Mouse (Mus musculus) stomach, embryonic 16.5 days (tissue): Measurements from ENCODE around the gene Inpp4a. TPM values are rescaled to one million over a fixed set of nuclear protein-coding genes. Genes with fewer than 3 reads are reported as not detected.
A peak's percentile ranks its signal among the peaks of the same experiment; 100 is the strongest.

Source experiments
- ATAC-seq: fragments of 200-750 bp; cut with Nextera tagmentation; 2 replicates; pipeline ENCODE4 v1.8.0; 2017; ENCODE audit warnings: moderate number of reproducible peaks, moderate TSS enrichment; ENCODE audit not compliant: insufficient read depth, low FRiP score
- H3K27ac ChIP-seq: fragments of 300-500 bp; sonication (generic); 2 replicates; pipeline ENCODE4 v1.5.1; 2014; ENCODE audit warnings: low read length
- H3K27me3 ChIP-seq: fragments of 300-500 bp; sonication (generic); 2 replicates; pipeline ENCODE4 v1.6.1; 2014; ENCODE audit warnings: low read length, control low read depth, mixed read lengths; ENCODE audit not compliant: control insufficient read depth, insufficient read depth
- H3K36me3 ChIP-seq: fragments of 300-500 bp; sonication (generic); 2 replicates; pipeline ENCODE4 v1.6.1; 2014; ENCODE audit warnings: low read length; ENCODE audit not compliant: control insufficient read depth, insufficient read depth
- H3K4me1 ChIP-seq: fragments of 300-500 bp; sonication (generic); 2 replicates; pipeline ENCODE4 v1.6.1; 2014; ENCODE audit warnings: low read length, control low read depth, mixed read lengths; ENCODE audit not compliant: control insufficient read depth, insufficient read depth
- H3K4me2 ChIP-seq: fragments of 300-500 bp; sonication (generic); 2 replicates; pipeline ENCODE4 v1.6.1; 2014; ENCODE audit warnings: low read depth, low read length, mixed read lengths
- H3K4me3 ChIP-seq: fragments of 300-500 bp; sonication (generic); replicated peaks from 2 replicates; pipeline ENCODE4 v1.5.1; 2014; ENCODE audit warnings: mild to moderate bottlenecking, low read length
- H3K9ac ChIP-seq: fragments of 300-500 bp; sonication (generic); 2 replicates; pipeline ENCODE4 v1.6.1; 2014; ENCODE audit warnings: low read length
- H3K9me3 ChIP-seq: fragments of 300-500 bp; sonication (generic); replicated peaks from 2 replicates; pipeline ENCODE4 v1.6.1; 2016; ENCODE audit warnings: low read length, control low read depth; ENCODE audit not compliant: control insufficient read depth
- WGBS: fragments of 180-500 bp; shearing (Covaris S2); extraction: QIAGEN DNeasy Blood & Tissue Kit; methylation state at CpG from one replicate; pipeline ENCODE4 v1.1.7; 2014; 5-methylcytosine and 5-hydroxymethylcytosine counted together
- polyA plus RNA-seq: library from polyadenylated mRNA; unstranded; fragments of >200 nt; fragmentation: Nextera tagmentation; extraction: Ambion mirVana; gene quantifications from 2 replicates; pipeline ENCODE4 v1.2.1, GENCODE M21; 2015

Gene Inpp4a
- polyA plus RNA-seq, 1 experiment from 2014 or later, result 18.8 TPM

DNA sequence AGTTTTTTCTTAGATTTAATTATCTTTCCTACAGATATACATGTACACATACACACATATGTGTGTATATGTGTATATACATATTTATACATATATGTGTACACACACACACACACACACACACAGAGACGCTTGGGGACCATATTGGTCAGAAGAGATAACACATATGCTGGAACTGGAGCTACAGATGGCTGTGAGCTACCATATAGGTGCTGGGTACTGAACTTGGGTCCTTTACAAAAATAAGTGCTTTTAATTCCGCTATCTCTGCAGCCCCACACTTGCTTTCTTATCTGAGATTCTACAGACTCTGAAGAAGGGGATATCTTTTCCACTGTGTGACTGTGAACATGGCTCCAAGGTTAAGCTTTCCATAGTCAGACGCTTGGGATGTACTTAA, 43.6 kb downstream of the Inpp4a start:
- Histone ChIP-seq H3K4me1 (peaks cover 4% of the 10 kb centered on the region; the same call in 1 of the 2 replicates), H3K27ac (no peak overlapping the region), H3K27me3 (no peaks in the 10 kb centered on the region), H3K9me3 (no peaks in the 10 kb centered on the region), H3K36me3 (no peaks in the 10 kb centered on the region), H3K9ac (no peak overlapping the region), H3K4me3 (no peak overlapping the region), H3K4me2 (no peak overlapping the region)
- ATAC-seq, result no peak
- WGBS, result 87% methylated on average over 3 of the region's 3 CpGs

DNA sequence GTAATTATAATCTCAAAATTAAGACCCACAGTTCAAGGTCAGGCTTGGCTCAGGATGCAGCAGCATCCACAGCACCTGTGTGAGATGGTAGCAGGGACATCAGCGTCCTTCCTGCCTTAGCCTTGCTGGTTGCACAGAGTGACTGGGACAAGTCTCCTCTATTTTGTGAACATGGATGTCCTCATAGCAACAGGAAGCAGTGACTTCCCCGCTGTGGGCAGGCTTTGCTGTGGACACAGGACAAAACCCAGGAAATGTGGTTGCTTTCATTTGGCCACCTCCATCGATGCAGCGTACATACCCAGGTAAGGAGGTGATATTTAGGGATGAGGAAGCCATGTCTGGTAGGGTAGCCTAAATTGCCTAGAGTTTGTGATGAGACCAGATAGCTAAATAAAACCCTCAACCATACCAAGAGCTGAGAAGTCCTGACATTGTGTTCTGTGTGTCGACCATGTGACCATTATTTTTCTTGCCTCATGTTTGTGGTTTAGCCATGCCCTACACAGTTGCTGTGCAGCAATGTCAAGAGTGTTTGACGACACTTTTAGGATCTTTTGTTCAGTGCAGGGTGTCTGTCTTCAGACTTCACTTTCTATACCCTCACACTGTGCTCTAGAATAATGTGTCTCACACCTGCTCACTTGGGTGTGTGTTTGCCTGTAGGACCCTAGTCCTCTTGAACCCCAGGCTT, 44.7 kb downstream of the Inpp4a start:
- 83% methylated on average over 6 of the region's 6 CpGs for WGBS
- no peak for ATAC-seq
- H3K4me1 ChIP-seq, result peaks cover 4% of the 10 kb centered on the region; the same call in 1 of the 2 replicates

DNA sequence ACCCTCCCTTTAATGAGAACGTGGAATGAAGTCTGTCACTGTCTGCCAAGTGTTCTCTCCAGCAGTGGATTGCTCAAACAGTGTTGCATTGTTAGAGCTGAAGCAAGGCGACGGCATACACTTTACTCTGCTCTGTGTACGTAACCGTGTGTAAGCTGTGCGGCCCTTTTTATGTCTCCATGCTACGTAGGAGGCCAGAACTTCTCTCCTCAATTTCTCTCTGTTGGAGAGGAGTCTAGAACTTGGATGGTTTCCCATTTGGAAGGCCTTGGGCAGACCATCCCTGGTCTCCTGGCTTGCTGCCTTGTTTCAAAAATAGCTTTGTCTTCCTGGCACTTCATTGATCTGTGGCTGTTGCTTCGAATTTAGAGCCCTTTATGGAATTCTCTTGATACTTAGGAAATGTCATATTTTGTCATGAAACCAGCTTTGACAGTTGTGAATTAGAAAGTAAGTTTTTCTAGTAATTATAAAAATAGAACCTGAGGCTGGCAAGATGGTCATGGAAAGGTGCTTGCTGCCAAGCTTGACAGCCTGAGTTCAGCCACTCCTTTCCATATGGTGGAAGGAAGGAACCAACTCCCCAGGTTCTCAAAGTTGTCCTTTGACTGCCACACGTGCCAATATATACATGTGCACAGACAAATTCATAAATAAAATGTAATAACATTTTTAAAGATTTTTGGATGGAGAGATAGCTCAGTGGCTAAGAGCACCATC, 47.9 kb downstream of the Inpp4a start:
- no peaks in the 10 kb centered on the region for H3K9me3 ChIP-seq
- H3K27ac ChIP-seq, result no peak overlapping the region
- no peak overlapping the region for H3K4me2 ChIP-seq
- H3K36me3 ChIP-seq, result no peaks in the 10 kb centered on the region
- H3K4me1 ChIP-seq, result no peaks in the 10 kb centered on the region
- no peak for ATAC-seq
- H3K27me3 ChIP-seq, result no peaks in the 10 kb centered on the region
- 52% methylated on average over 9 of the region's 9 CpGs for WGBS
- no peak overlapping the region for H3K9ac ChIP-seq
- no peak overlapping the region for H3K4me3 ChIP-seq

More for the DNA sequence above, 44.7 kb downstream of the Inpp4a start:
- Histone ChIP-seq H3K4me3 (no peak overlapping the region), H3K9me3 (no peaks in the 10 kb centered on the region), H3K36me3 (no peaks in the 10 kb centered on the region), H3K9ac (no peak overlapping the region), H3K27me3 (no peaks in the 10 kb centered on the region), H3K4me2 (no peak overlapping the region), H3K27ac (no peak overlapping the region)

DNA sequence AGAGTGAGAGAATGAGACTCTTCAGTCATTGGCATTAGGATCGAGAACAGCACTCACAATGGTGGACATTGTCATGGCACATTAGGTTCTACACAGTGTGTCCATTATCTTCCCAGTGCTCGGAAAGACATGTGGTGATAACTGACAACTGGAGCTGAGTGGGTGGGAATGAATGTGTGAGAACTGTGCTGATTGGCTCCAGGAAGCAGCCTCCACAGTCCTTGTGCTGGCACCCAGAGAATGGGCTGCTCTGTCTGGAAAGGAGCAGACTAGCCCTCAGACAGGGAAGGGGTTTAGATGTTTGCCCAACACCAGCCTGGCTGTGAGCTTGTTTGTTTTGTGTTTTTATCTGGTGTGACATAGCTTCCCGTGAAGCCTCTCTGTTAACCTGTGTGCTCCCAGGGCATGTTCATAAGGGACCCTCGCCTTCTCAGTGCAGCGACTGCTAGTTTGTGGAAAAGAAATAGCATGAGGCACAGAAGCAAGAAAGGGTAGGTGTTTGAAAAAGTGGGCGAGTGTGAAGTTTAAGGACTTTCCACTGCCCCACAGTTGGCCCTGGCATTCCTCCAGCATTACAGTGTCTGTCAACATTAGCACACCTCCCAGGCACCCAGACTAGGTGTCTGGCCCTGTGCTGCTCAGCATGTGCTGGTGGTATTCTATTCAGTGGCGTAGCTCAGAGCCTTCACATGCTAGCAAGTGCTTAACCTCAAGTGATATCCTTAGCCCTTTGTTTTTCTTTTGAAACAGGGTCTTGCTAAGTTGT, 51.4 kb downstream of the Inpp4a start:
- no peaks in the 10 kb centered on the region for H3K27me3 ChIP-seq

DNA sequence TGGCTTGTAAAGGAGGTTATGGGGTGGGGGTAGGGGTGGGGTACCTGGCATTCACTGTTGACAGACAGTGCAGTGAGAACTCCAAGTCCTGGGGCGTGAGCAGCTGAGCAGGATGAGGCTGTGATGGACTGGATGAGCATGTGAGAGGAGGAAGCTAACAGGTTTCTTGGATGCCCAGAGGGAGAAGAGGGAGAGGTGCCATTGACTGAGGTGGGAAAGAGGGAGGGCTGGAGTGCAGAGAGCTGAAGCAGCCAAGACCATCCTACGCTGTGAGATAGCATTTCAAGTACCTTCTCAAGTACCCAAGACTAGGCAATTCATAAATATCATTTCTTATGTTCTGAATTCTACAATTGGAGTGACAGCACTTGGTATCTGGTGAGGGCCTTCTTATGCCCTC, 52.3 kb downstream of the Inpp4a start:
- Histone ChIP-seq H3K9me3 (no peaks in the 10 kb centered on the region), H3K27me3 (no peaks in the 10 kb centered on the region), H3K36me3 (no peaks in the 10 kb centered on the region), H3K4me2 (no peak overlapping the region), H3K4me3 (no peak overlapping the region), H3K9ac (no peak overlapping the region), H3K4me1 (no peaks in the 10 kb centered on the region), H3K27ac (no peak overlapping the region)
- ATAC-seq, result no peak
- 88% methylated on average over 2 of the region's 2 CpGs for WGBS

More for the DNA sequence above, 51.4 kb downstream of the Inpp4a start:
- Histone ChIP-seq H3K36me3 (no peaks in the 10 kb centered on the region), H3K27ac (no peak overlapping the region), H3K4me3 (no peak overlapping the region), H3K9ac (no peak overlapping the region), H3K4me1 (no peaks in the 10 kb centered on the region), H3K4me2 (no peak overlapping the region), H3K9me3 (no peaks in the 10 kb centered on the region)
- 57% methylated on average over 7 of the region's 7 CpGs for WGBS
- peak; percentile 70; the same call in 1 of the 2 replicates for ATAC-seq

DNA sequence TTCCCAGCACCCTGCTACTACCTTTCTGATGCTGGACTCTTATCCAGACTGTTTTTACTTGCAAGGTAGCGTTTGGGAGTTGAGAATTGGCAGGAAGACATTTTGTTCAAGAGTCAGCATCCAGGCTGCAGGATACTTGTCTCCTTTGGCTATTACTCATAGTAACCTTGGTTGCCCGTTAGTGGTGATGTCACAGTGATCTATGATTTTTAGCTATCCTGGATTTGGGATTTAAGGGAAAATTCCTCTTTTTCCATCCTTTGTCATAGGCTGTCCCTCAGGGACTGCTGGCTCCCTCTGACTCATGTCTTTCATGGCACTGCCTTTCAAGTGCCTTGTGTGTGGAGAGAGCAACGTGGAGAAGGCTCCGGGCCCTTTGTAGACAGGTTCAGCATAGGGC, 53.8 kb downstream of the Inpp4a start:
- no peaks in the 10 kb centered on the region for H3K36me3 ChIP-seq
- no peak overlapping the region for H3K4me2 ChIP-seq
- no peak overlapping the region for H3K27ac ChIP-seq
- no peak for ATAC-seq
- no peaks in the 10 kb centered on the region for H3K4me1 ChIP-seq
- WGBS, result 76% methylated on average over 4 of the region's 4 CpGs
- H3K4me3 ChIP-seq, result no peak overlapping the region
- no peaks in the 10 kb centered on the region for H3K9me3 ChIP-seq
- no peaks in the 10 kb centered on the region for H3K27me3 ChIP-seq
- no peak overlapping the region for H3K9ac ChIP-seq

DNA sequence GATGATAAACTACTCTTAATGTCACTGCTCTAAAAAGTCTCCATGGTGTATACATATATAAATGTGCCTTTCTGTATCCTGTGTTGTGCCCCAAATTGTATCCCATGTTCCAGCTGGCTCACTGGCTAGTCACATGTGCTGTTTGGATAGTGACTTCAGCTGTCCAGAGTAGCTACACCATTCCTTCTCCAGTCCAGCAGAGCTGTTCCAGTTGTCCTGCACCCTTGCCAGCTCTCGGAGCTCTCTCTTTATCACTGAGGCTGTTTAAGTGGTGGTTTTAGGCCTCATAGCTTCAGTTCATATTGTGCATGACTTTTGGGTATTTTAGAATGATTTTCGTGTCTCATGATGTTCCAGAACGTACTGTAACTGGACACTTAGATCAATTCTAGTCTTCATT, 55.8 kb downstream of the Inpp4a start:
- H3K36me3 ChIP-seq, result no peaks in the 10 kb centered on the region
- H3K27ac ChIP-seq, result peak overlapping the region; percentile 56
- no peaks in the 10 kb centered on the region for H3K4me1 ChIP-seq
- no peaks in the 10 kb centered on the region for H3K27me3 ChIP-seq
- ATAC-seq, result 0 out of 2 replicates have a peak, but pooled peaks have one; percentile 51
- H3K9ac ChIP-seq, result no peak overlapping the region
- WGBS, result 60% methylated on average over 3 of the region's 3 CpGs
- no peaks in the 10 kb centered on the region for H3K9me3 ChIP-seq
- H3K4me3 ChIP-seq, result no peak overlapping the region
- no peak overlapping the region for H3K4me2 ChIP-seq

DNA sequence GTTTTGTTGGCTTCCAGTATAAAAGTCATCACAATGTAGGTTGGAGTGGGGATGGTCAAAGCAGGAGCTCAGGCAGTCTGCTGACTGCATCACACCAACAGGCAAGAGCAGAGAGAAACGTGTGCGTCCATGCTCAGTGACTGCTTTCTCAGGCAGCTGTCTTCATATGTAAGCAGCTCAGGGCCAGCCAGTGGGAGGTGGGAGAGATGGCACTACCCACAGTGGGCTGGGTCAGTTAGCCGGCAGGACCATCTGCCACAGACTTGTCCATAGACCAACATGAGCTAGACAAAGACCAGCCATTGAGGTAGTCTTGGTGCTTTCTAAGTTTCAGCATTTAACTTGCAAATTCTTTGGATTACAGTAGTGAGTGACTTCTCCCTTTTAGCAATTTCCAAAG, 56.6 kb downstream of the Inpp4a start:
- H3K27ac ChIP-seq, result no peak overlapping the region
- 81% methylated on average over 3 of the region's 3 CpGs for WGBS
- no peaks in the 10 kb centered on the region for H3K36me3 ChIP-seq
- H3K4me3 ChIP-seq, result no peak overlapping the region
- ATAC-seq, result no peak
- no peak overlapping the region for H3K4me2 ChIP-seq
- H3K9ac ChIP-seq, result no peak overlapping the region
- no peaks in the 10 kb centered on the region for H3K27me3 ChIP-seq
- H3K4me1 ChIP-seq, result no peaks in the 10 kb centered on the region
- H3K9me3 ChIP-seq, result no peaks in the 10 kb centered on the region

DNA sequence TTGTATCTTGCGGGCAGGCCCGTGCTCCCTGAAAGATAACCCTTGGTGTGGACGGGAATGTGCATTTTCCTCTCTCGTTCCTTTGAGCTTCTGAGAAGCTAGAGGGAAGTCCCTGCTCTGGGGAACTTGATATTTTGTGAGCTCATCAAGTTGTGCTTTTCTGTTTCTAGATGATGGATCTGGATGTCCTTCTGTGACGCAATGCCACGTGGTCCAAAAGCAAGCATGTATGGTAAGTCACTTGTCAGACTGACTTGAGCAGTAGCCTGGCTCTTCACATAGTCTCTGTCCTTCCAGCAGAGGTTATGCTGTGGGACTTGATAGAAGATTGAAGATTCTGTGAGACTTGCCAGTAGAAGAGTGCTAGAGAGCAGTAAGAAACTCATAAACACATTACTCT, 57.5 kb downstream of the Inpp4a start:
- H3K4me2 ChIP-seq, result no peak overlapping the region
- no peak for ATAC-seq
- no peak overlapping the region for H3K4me3 ChIP-seq
- no peaks in the 10 kb centered on the region for H3K9me3 ChIP-seq
- WGBS, result 81% methylated on average over 6 of the region's 6 CpGs
- no peaks in the 10 kb centered on the region for H3K36me3 ChIP-seq
- no peaks in the 10 kb centered on the region for H3K4me1 ChIP-seq
- H3K27ac ChIP-seq, result no peak overlapping the region
- H3K27me3 ChIP-seq, result no peaks in the 10 kb centered on the region
- no peak overlapping the region for H3K9ac ChIP-seq
